Mouse (Mus musculus) left cerebral cortex, postnatal 10 days (tissue): ENCODE measurements around the gene Syt17. TPM values are rescaled to one million over a fixed set of nuclear protein-coding genes. Genes with fewer than 3 reads are reported as not detected.
A peak's percentile ranks its signal among the peaks of the same experiment; 100 is the strongest.

ENCODE experiments used
- DNase-seq, 2 experiments: peaks; one replicate each; pipeline ENCODE4 v3.0.0; 2021 to 2022; ENCODE audit warnings: low spot score in 2 of 2, mixed read lengths in 1 of 2; ENCODE audit errors: extremely low spot score in 1 of 2
- intact Hi-C: fragments of 180-260 bp; cut with DNase I; formaldehyde crosslinking; loops from one replicate; pipeline ENCODE4 v1.15.1; 2025
- total RNA-seq, 2 experiments: library from RNA; stranded (reverse); gene quantifications; 2 replicates each; pipeline ENCODE4 v1.2.3; 2021

Gene Syt17
- total RNA-seq = 10 to 100 TPM; 47.9 to 51.3 TPM

GRCm38 (mm10) chr7:118448134-118448967 lies at the start of gene Syt17:
TSS of gene Syt17 (minus strand) at chr7:118448222.
- peak; percentile 41 to 70 for DNase-seq
- intact Hi-C loops = loop anchor here (5.0 kb wide), 3 partner anchors 69 to 239 kb away; no protein-coding TSS in a partner anchor

GRCm38 (mm10) chr7:118494892-118495579 lies 47.0 kb upstream of the Syt17 start:
- intact Hi-C loops = no loop called here
- DNase-seq = no peak

GRCm38 (mm10) chr7:118493892-118494291 lies 45.9 kb upstream of the Syt17 start:
- intact Hi-C loops = no loop called here
- DNase-seq = no peak

GRCm38 (mm10) chr7:118491431-118492147 lies 43.6 kb upstream of the Syt17 start, which contains the start of gene Itpripl2:
TSS of gene Itpripl2 (minus strand) at chr7:118491975.
- DNase-seq = peak; percentile 13 to 89
- intact Hi-C loops = no loop called here

- intact Hi-C loops = no loop called here
- DNase-seq = peak in 1 of 2 experiments; percentile 56
Observed at GRCm38 (mm10) chr7:118490666-118491430, 42.8 kb upstream of the Syt17 start.

GRCm38 (mm10) chr7:118489706-118490665 lies 42.0 kb upstream of the Syt17 start:
- peak in 1 of 2 experiments; percentile 47 for DNase-seq
- intact Hi-C loops = no loop called here

GRCm38 (mm10) chr7:118488060-118488664 lies 40.1 kb upstream of the Syt17 start:
- DNase-seq = no peak
- intact Hi-C loops = no loop called here

GRCm38 (mm10) chr7:118486917-118487316 lies 38.9 kb upstream of the Syt17 start:
- intact Hi-C loops = no loop called here
- no peak for DNase-seq

GRCm38 (mm10) chr7:118483996-118484395 lies 36.0 kb upstream of the Syt17 start:
- no peak for DNase-seq
- intact Hi-C loops = no loop called here

GRCm38 (mm10) chr7:118482001-118482400 lies 34.0 kb upstream of the Syt17 start:
- intact Hi-C loops = no loop called here

GRCm38 (mm10) chr7:118481047-118481810 lies 33.2 kb upstream of the Syt17 start:
- intact Hi-C loops = no loop called here
- DNase-seq = no peak

More at GRCm38 (mm10) chr7:118482001-118482400, 34.0 kb upstream of the Syt17 start:
- no peak for DNase-seq

GRCm38 (mm10) chr7:118480160-118480709 lies 32.2 kb upstream of the Syt17 start:
- intact Hi-C loops = no loop called here
- no peak for DNase-seq

- intact Hi-C loops = no loop called here
- DNase-seq = no peak
Observed at GRCm38 (mm10) chr7:118478835-118479312, 30.9 kb upstream of the Syt17 start.

- no peak for DNase-seq
- intact Hi-C loops = no loop called here
Observed at GRCm38 (mm10) chr7:118476428-118476827, 28.4 kb upstream of the Syt17 start.

- intact Hi-C loops = no loop called here
Observed at GRCm38 (mm10) chr7:118475008-118475705, 27.1 kb upstream of the Syt17 start.

More at GRCm38 (mm10) chr7:118475008-118475705, 27.1 kb upstream of the Syt17 start:
- DNase-seq = no peak
